Mouse (Mus musculus): ENCODE measurements around the gene Fubp3.

DNA sequence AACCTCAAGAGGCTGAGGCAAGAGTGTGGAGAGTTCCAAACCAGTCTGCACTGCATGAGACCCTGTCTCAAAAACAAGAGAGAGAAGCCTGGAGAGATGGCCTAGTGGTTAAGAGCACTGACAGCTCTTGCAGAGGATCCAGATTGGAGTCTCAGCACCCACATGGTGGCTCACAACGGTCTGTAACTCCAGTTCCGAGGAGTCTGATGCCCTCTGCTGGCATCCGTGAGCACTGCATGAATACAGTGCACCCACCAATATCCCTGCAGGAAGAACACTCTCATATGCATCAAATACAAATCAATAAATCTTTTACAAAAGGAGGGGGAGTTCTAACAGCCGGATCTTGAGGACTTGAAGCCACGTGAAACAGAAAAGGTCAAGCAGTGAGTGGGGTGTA, 17.8 kb upstream of the Fubp3 start:
- TF ChIP-seq CTCF (IDR thresholded peaks at IDR 0.05; ENCODE audit: low read depth) (no peak), EP300 (IDR thresholded peaks at IDR 0.05; ENCODE audit: low read depth) (no peak)
